In genomic region chr1:100231980-100232608, GRCm38 (mm10) we compare ENCODE assay signal across 8 mouse cellular contexts.
DNase-seq lines count a peak whose midpoint lies in the region; ATAC-seq and TF ChIP-seq lines count a peak whose summit lies in the region.

No protein-coding gene starts in this region.

- WGBS in lung, embryonic 14.5 days: 9% methylated on average over 5 of the region's 6 CpGs
- 9% methylated on average over 5 of the region's 6 CpGs for WGBS in embryonic facial prominence, embryonic 15.5 days
- 17% methylated on average over 5 of the region's 6 CpGs for WGBS in intestine, embryonic 16.5 days

- no peak overlapping the region for H3K4me2 ChIP-seq in lung, embryonic 14.5 days
- H3K4me2 ChIP-seq in embryonic facial prominence, embryonic 15.5 days (replicated peaks): no peak overlapping the region
- no peak overlapping the region for H3K4me2 ChIP-seq in intestine, embryonic 16.5 days (ENCODE audit: low read depth, low read length)

- no peak overlapping the region for H3K9ac ChIP-seq in lung, embryonic 14.5 days
- no peak overlapping the region for H3K9ac ChIP-seq in embryonic facial prominence, embryonic 15.5 days
- H3K9ac ChIP-seq in intestine, embryonic 16.5 days (ENCODE audit: low read depth, low read length): no peak overlapping the region

- H3K4me3 ChIP-seq in lung, embryonic 14.5 days (ENCODE audit: low read depth, low read length): no peak overlapping the region
- H3K4me3 ChIP-seq in embryonic facial prominence, embryonic 15.5 days (replicated peaks): no peak overlapping the region
- no peak overlapping the region for H3K4me3 ChIP-seq in intestine, embryonic 16.5 days (ENCODE audit: low read length)

- peak; percentile 95 for ATAC-seq in lung, embryonic 14.5 days (ENCODE audit: insufficient read depth)
- peak; percentile 54; the same call in 1 of the 2 replicates for ATAC-seq in embryonic facial prominence, embryonic 15.5 days (ENCODE audit: insufficient number of reproducible peaks, low FRiP score, low TSS enrichment, low read depth)
- peak; percentile 88 for ATAC-seq in intestine, embryonic 16.5 days
- no peak for ATAC-seq in megakaryocyte-erythroid progenitor cell, adult 5-6 weeks (replicated peaks; ENCODE audit: low FRiP score, low TSS enrichment, poor library complexity, severe bottlenecking)

- peak; percentile 65 for DNase-seq in lung, embryonic 14.5 days
- no peak for DNase-seq in lung, adult 18-20 months
- DNase-seq in left cerebral cortex, postnatal 25 days (ENCODE audit: low spot score in 2 of 2): peak; percentile 20 to 57
- peak; percentile 37 to 51 for DNase-seq in right cerebral cortex, adult 2 months (ENCODE audit: low spot score in 2 of 2)
- no peak for DNase-seq in c-Kit-positive CD71-positive TER-119-positive erythroid progenitor cells, embryonic 14.5 days (ENCODE audit: low spot score)

- peak; percentile 54 for TF ChIP-seq CTCF in lung, embryonic 14.5 days (IDR thresholded peaks at IDR 0.05; ENCODE audit: low read depth)

- no peaks in the 10 kb centered on the region for H3K36me3 ChIP-seq in lung, embryonic 14.5 days (ENCODE audit: insufficient read depth)
- no peaks in the 10 kb centered on the region for H3K36me3 ChIP-seq in embryonic facial prominence, embryonic 15.5 days
- H3K36me3 ChIP-seq in intestine, embryonic 16.5 days (ENCODE audit: control insufficient read depth, insufficient read depth, low read length): no peaks in the 10 kb centered on the region

- no peaks in the 10 kb centered on the region for H3K4me1 ChIP-seq in lung, embryonic 14.5 days (ENCODE audit: insufficient read depth)
- H3K4me1 ChIP-seq in embryonic facial prominence, embryonic 15.5 days: no peaks in the 10 kb centered on the region
- H3K4me1 ChIP-seq in intestine, embryonic 16.5 days (ENCODE audit: control insufficient read depth, insufficient read depth, low read length): no peaks in the 10 kb centered on the region

- no peaks in the 10 kb centered on the region for H3K27me3 ChIP-seq in lung, embryonic 14.5 days (ENCODE audit: insufficient read depth, low read length)
- H3K27me3 ChIP-seq in embryonic facial prominence, embryonic 15.5 days: no peaks in the 10 kb centered on the region
- H3K27me3 ChIP-seq in intestine, embryonic 16.5 days (replicated peaks; ENCODE audit: control insufficient read depth, insufficient read depth, low read length): no peaks in the 10 kb centered on the region

- no peak overlapping the region for H3K27ac ChIP-seq in lung, embryonic 14.5 days (ENCODE audit: low read depth)
- no peak overlapping the region for H3K27ac ChIP-seq in embryonic facial prominence, embryonic 15.5 days (replicated peaks)
- no peak overlapping the region for H3K27ac ChIP-seq in intestine, embryonic 16.5 days (ENCODE audit: low read length)

- intact Hi-C loops in left cerebral cortex, postnatal 25 days (cut with DNase I): loop anchor here (10.0 kb wide), 1 partner anchor 457 kb away; the partner anchor contains the start of gene Cntnap5b

- no peaks in the 10 kb centered on the region for H3K9me3 ChIP-seq in lung, embryonic 14.5 days (ENCODE audit: low read depth, low read length)
- H3K9me3 ChIP-seq in embryonic facial prominence, embryonic 15.5 days (replicated peaks): no peaks in the 10 kb centered on the region
- no peaks in the 10 kb centered on the region for H3K9me3 ChIP-seq in intestine, embryonic 16.5 days (ENCODE audit: control insufficient read depth, low read length)

Comparison
In these comparisons a context has a peak if more than half of its experiments do, and no peak if none do; other contexts are left out.
1. DNase-seq: peak in lung, embryonic 14.5 days (single experiment), left cerebral cortex, postnatal 25 days (2 of 2) and right cerebral cortex, adult 2 months (2 of 2); none in lung, adult 18-20 months (0 of 2) and c-Kit-positive CD71-positive TER-119-positive erythroid progenitor cells, embryonic 14.5 days (single experiment).